Mouse (Mus musculus): ENCODE results near the gene Pde11a.

DNA sequence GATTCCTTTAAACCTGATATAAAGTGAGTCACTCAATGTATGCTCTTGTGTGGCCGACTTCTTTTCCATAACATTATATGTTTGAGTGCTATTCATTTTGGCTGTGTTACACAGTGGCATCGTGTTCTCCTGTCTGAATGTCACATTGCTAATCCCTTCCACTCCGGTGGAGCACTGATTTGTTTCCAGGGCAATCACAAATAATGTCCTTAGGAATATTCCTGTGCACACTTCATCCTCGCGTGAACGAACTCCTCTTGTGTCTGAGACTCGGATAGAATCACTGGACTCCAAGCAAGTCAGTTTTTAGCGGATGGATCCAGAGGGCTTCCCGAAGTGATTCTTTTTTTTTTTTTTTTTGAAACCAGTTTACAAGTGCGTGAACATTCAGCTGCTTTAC is 197.4 kb downstream of the Pde11a start:
- TF ChIP-seq CTCF (IDR thresholded peaks at IDR 0.05; ENCODE audit: low read depth, low read length) (no peak), TAL1 (conservative IDR thresholded peaks at IDR 0.05; ENCODE audit: low read depth, low read length) (no peak), GATA1 (IDR thresholded peaks at IDR 0.05; ENCODE audit: borderline replicate concordance, low read length) (no peak), POLR2AphosphoS5 (IDR thresholded peaks at IDR 0.05; ENCODE audit: insufficient replicate concordance, low read depth, low read length) (no peak)
